Mouse (Mus musculus) hindlimb bud, embryonic 11.5 days (tissue): ENCODE measurements around the gene B3glct.

Source experiments
- DNase-seq: peaks from one replicate; pipeline ENCODE4 v3.0.0-alpha.2; 2012; ENCODE audit warnings: low read depth, low spot score; ENCODE audit errors: extremely low spot score

Gene B3glct

DNA sequence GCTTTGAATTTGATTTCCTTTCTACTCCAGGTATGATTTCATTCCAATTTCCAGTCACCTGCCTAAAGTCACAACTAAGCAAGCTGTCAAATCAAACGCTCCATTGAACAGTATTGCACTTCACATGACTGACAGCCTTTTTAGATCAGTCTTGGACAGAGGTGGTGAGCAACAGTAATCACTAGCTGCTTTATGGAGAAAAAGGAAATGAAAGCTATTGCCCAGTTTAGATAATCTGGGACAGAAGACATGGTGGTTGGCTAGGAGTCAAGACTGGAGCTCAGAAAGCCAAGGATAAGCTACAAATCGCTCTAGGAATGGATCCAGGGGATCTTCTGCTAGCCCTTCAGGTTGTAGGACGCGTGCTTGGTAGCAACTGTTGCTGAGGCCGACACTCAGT is 14.6 kb upstream of the B3glct start:
- DNase-seq = no peak

DNA sequence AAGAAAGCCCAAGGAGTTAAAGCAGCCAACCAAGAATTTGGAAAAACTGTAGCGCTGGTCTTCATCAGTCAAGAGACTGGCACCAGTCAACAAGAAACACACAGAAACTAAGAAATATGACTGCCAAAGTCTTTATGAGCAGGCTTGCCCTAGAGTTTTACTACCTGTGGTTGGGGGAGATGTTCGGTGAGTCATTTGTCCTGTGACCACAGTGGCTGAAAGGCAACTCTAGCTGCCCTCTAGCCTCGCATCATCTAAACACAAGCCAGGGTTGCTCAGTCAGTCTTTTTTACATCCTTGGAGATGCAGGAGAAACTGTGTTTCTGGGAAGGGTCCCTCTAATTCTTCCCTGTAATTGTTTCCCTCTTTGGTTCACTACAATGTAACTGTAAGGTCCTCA is 834 bp upstream of the B3glct start:
- no peak for DNase-seq

DNA sequence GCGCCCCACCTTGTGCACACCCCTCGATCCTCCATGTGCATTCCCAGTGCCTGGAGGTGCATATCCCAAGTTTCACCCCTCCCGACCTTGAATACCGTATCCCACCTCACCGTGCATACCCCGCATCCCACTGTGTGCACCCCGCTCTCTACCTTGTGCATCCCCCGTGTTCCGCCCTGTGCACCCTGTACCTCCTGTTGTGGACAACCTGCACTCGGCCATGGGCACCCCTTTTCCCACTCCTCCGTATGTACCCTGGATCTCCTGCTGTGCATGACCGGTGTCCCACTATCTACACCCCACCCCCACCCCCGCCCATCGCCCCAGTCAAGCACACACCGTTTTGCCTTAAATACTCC is 939 bp downstream of the B3glct start:
- no peak for DNase-seq

GRCm38 (mm10) chr5:149679362-149679761 is 1.3 kb downstream of the B3glct start:
- no peak for DNase-seq

GRCm38 (mm10) chr5:149679886-149680285 is 1.9 kb downstream of the B3glct start:
- no peak for DNase-seq

DNA sequence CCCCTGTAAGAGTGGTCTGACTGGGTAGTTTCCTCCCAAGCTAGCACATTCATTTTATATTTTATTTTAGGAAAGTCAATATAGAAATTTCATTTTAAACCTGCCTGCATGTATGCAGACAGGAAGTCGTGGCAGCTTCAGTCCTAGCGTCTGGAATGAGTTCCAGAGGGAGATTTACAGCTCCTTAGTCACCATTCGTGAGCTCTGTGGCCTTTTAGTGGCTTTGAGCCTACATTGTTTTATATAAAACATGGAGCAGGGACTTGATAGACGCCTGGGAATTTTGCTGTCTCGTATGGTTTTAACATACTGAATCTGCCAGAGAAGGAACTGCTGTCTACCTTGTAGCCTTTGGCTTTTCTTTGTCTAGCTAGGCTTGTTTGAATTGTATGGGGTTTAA is 2.9 kb downstream of the B3glct start:
- DNase-seq = no peak

GRCm38 (mm10) chr5:149689860-149690259 is 11.8 kb downstream of the B3glct start:
- no peak for DNase-seq

DNA sequence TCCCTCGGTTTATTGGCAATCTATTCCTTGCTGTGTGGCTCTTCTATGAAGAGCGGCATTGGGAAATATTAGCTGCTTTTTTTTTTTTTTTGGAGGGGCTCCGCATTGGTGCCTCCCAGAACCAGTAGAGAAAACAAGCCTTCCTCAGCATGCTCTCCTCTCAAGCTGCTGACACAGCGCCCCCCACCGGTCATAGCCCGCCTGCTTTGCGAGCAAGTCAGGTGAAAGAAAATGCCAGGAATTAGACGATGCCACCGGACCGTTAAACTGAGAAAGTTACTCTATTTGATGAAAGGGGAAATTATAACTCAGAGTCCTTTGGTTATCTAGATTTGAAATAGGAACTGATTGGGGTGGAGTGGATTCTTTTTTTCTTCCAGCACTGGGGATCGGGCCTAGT is 14.5 kb downstream of the B3glct start:
- DNase-seq = no peak

- no peak for DNase-seq
Observed at GRCm38 (mm10) chr5:149693200-149693599, 15.2 kb downstream of the B3glct start.

DNA sequence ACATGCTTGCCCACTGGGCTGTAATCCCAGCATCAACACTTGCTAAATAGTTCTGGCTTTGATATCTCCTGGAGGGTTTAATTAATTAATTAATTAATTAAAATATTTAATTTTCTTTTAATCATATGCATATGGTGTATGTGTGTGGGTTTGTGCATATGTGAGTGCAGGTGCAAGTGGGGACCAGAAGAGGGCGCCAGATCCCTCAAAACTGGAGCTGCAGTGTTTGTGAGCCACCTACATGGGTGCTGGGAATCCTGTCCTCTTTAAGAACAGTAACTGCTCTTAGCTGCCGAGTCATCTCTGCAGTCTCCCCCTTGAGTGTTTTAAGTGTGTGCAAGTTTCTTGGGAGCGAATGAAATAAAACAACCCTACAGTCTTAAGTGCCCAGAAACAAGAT is 15.9 kb downstream of the B3glct start:
- DNase-seq = no peak

DNA sequence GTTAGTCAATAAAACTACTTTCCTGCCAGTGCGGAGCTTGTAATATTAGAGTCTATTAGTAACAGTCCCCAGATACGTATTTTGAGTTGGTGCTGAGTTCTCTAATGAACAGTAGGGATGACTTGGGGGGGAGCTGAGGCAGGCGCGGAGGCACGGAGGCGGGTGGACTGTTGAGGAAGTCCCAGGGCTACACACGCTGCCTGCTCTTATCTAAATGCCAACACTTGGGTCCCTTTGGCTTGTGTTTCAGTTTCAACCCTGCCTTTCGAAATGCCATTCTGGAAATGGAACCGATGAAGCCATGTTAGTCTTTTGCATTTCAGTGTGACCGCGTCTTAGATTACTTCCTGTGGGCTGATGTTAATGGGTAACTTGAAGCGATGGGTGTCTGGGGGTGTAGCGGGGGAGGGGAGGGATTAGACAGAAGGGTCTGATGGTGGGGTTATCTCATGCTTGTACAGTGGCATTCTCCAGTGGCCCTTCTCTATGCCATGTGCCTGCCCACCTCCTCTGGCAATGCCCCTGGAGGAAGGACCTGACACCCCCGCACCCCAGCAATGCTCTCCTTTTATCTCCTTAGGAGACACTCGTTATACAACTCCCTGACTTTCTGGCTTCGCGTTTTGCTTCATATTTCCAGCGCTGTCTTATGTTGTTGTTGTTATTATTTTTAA is 17.2 kb downstream of the B3glct start:
- no peak for DNase-seq

DNA sequence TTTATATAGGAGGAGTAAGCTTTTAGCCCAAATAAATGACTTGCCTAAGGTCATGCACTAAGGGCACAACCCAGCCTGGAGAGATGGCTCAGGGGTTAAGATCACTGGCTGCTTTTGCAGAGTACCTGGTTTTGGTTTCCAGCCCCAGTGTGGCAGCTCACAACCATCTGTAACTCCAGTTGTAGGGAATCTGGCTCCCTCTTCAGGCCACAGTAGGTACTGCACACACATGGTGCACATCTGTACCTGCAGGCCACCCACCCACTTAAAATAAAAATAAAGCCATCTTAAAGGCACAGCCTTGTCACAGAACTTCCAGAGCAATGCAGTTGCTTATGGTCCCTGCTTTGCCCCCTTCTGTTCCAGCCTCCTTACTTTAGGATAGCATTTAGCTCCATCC is 24.7 kb downstream of the B3glct start:
- DNase-seq = no peak

DNA sequence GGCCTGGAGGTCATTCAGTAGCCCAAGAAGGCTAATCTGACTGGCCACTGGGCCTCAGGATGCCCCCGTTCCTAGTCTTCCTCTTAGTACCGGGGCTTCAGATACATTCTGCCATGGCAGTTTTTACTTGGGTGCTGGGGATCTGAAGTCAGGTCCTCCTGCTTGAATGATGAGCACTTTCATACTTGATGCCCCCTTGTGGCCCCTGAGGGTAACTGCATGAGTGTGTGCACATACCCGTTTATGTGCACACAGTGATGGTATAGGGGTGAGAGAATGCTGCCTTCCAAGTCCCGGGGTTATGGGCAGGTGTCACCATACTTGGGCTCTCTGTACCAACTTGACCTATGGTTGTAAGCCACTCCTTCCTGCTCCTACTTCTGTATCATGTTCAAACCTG is 33.5 kb downstream of the B3glct start:
- DNase-seq = no peak

GRCm38 (mm10) chr5:149713170-149713774 is 35.2 kb downstream of the B3glct start:
- peak; percentile 30 for DNase-seq

GRCm38 (mm10) chr5:149713834-149714233 is 35.8 kb downstream of the B3glct start:
- no peak for DNase-seq

- no peak for DNase-seq
Observed at GRCm38 (mm10) chr5:149715571-149716328, 37.7 kb downstream of the B3glct start.

GRCm38 (mm10) chr5:149716329-149716690 is 38.3 kb downstream of the B3glct start:
- DNase-seq = no peak

DNA sequence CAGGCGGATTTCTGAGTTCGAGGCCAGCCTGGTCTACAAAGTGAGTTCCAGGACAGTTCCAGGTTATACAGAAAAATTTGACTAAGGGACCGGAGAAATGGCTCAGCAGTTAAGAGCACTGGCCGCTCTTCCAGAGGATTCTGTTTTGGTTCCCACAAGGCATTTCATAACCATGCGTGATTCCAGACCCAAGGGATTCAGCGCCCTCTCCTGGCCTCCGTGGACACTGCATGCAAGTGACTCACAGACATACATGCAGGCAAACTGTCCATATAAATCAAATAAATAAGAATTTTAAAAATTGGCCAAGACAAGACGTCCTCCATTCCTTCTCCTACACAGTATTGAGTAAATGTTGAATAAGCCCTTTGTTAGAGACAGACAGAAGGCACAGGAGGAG is 53.7 kb downstream of the B3glct start:
- DNase-seq = no peak

DNA sequence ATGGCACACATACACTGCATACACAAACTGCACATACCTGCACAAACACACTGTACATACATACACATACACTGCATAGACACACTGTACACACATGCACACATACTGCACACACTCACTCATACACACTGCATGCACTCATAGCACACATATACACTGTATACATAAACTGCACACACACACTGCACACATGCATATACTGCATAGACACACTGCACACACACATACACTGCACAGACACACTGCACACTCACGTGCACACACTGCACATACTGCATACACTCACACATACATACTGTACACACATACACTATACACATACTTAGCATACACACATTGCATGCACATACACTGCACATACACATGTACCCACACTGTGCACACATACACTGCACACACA is 59.2 kb downstream of the B3glct start:
- no peak for DNase-seq

DNA sequence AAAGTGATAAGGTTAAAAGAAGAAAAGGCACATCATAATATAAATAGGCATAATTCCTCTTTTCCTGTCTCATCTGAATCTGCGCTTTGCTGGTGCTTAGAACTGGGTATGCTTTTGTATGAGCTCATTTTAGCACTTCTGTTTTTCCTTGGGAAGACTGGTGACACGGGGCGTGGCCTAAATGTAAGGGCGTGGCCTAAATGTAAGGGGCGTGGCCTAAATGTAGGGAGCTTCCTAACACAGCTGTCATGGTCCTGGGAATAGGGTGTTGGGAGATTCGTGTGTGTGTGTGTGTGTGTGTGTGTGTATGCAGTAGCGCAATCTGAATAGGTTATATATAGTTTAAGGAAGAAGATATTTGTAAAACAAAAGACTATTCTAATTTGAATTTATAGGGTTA is 62.1 kb downstream of the B3glct start:
- DNase-seq = no peak

GRCm38 (mm10) chr5:149740703-149741102 is 62.7 kb downstream of the B3glct start:
- no peak for DNase-seq

- no peak for DNase-seq
Observed at GRCm38 (mm10) chr5:149742286-149742685, 64.3 kb downstream of the B3glct start.
